Mouse (Mus musculus) bone marrow, adult 2 months (tissue): ENCODE measurements around the gene Ccsap.

Experiments used
- CTCF ChIP-seq: fragments of 200-500 bp; IDR thresholded peaks from 2 replicates; pipeline ENCODE4 v1.5.1; 2011; ENCODE audit warnings: low read length, control low read depth; ENCODE audit not compliant: control insufficient read depth, insufficient read depth
- POLR2A ChIP-seq: fragments of 200-500 bp; IDR thresholded peaks from 2 replicates; pipeline ENCODE4 v1.6.1; 2011; ENCODE audit warnings: low read depth, mild to moderate bottlenecking, control low read depth, low read length, borderline replicate concordance; ENCODE audit not compliant: control insufficient read depth

- no peak for TF ChIP-seq CTCF
- no peak for TF ChIP-seq POLR2A
These were observed 24.9 kb upstream of the Ccsap start for GRCm38 (mm10) chr8:123884721-123885565.
